In genomic region chr8:120813839-120814238, GRCm38 (mm10) we compare ENCODE assay signal across 19 mouse cellular contexts.
"Had no signal": no experiment of that assay in that cellular context is flagged by ENCODE, and none has a peak within 500 bp of the region (broad histone marks: within the 10 kb centered on the region; RNA-seq: fewer than 3 reads in every experiment).

No protein-coding gene starts in this region.

- H3K4me2 ChIP-seq: lung, embryonic 14.5 days; midbrain, embryonic 13.5 days; neural tube, embryonic 13.5 days; neural tube, embryonic 15.5 days had no signal

- H3K36me3 ChIP-seq: midbrain, embryonic 10.5 days; midbrain, embryonic 13.5 days; neural tube, embryonic 13.5 days; neural tube, embryonic 15.5 days had no signal

- H3K9me3 ChIP-seq: midbrain, embryonic 10.5 days; midbrain, embryonic 13.5 days; neural tube, embryonic 13.5 days; neural tube, embryonic 15.5 days had no signal

- H3K27me3 ChIP-seq: midbrain, embryonic 13.5 days had no signal

- ATAC-seq: midbrain, embryonic 13.5 days; midbrain, embryonic 16.5 days had no signal

- H3K27ac ChIP-seq: liver, embryonic 14.5 days; midbrain, embryonic 10.5 days; midbrain, embryonic 13.5 days; neural tube, embryonic 13.5 days; neural tube, embryonic 15.5 days had no signal

- DNase-seq: lung, adult 18-20 months; lung, embryonic 14.5 days; lung, postnatal 14 days; lung, postnatal 36 days; retina, postnatal 1 day; right cerebral cortex, adult 18-20 months; right cerebral cortex, postnatal 25 days; right cerebral cortex, postnatal 4 days; spleen, adult 18-20 months; thymus, adult 18-20 months; thymus, postnatal 14 days; thymus, postnatal 36 days had no signal

- H3K9ac ChIP-seq: liver, embryonic 14.5 days; lung, embryonic 14.5 days; midbrain, embryonic 13.5 days; neural tube, embryonic 13.5 days; neural tube, embryonic 15.5 days had no signal

- H3K4me1 ChIP-seq: midbrain, embryonic 13.5 days; neural tube, embryonic 13.5 days; neural tube, embryonic 15.5 days had no signal

- H3K4me3 ChIP-seq: midbrain, embryonic 10.5 days; midbrain, embryonic 13.5 days; myocyte; neural tube, embryonic 13.5 days; neural tube, embryonic 15.5 days had no signal
